Mouse (Mus musculus) right cerebral cortex, postnatal 4 days (tissue): ENCODE results near the gene Zfp750.
A peak's percentile ranks its signal among the peaks of the same experiment; 100 is the strongest.

Source experiments
- DNase-seq: peaks from one replicate; pipeline ENCODE4 v3.0.0-alpha.2; 2022

Zfp750 gene

GRCm38 (mm10) chr11:121519131-121519530 is at the start of gene Zfp750:
Gene Zfp750 (minus strand): TSS chr11:121519333.
- no peak for DNase-seq

GRCm38 (mm10) chr11:121564265-121564664 is 45.1 kb upstream of the Zfp750 start:
- DNase-seq = no peak

- DNase-seq = no peak
These were observed 44.2 kb upstream of the Zfp750 start for GRCm38 (mm10) chr11:121563312-121563711.

- no peak for DNase-seq
These were observed 41.1 kb upstream of the Zfp750 start for GRCm38 (mm10) chr11:121560294-121560663.

- no peak for DNase-seq
These were observed 40.6 kb upstream of the Zfp750 start for GRCm38 (mm10) chr11:121559527-121560293.

GRCm38 (mm10) chr11:121558522-121558921 is 39.4 kb upstream of the Zfp750 start:
- no peak for DNase-seq

- no peak for DNase-seq
These were observed 38.8 kb upstream of the Zfp750 start for GRCm38 (mm10) chr11:121557946-121558345.

DNA sequence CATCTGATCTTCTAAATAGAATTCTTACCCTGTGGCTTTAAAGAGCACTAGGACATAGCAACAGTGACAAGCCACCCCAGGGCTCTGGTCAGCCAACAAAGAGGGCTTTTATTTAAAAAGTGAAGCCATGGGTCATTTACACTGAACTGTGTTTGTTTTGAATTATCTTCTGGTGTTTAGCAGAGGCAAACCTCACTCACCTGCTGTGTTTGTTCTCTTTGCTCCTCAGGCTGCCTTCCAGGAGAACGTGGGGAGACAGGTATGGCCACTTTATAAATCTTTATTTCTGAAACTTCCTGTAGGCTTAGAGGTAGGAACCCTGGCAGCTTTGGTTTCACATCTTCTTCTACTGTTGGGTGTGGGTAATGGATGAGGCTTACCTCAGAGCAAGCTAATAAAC is 37.6 kb upstream of the Zfp750 start:
- DNase-seq = no peak

GRCm38 (mm10) chr11:121553458-121553857 is 34.3 kb upstream of the Zfp750 start:
- DNase-seq = no peak

GRCm38 (mm10) chr11:121552846-121553457 is 33.8 kb upstream of the Zfp750 start:
- no peak for DNase-seq

GRCm38 (mm10) chr11:121552167-121552566 is 33.0 kb upstream of the Zfp750 start:
- DNase-seq = peak; percentile 29

DNA sequence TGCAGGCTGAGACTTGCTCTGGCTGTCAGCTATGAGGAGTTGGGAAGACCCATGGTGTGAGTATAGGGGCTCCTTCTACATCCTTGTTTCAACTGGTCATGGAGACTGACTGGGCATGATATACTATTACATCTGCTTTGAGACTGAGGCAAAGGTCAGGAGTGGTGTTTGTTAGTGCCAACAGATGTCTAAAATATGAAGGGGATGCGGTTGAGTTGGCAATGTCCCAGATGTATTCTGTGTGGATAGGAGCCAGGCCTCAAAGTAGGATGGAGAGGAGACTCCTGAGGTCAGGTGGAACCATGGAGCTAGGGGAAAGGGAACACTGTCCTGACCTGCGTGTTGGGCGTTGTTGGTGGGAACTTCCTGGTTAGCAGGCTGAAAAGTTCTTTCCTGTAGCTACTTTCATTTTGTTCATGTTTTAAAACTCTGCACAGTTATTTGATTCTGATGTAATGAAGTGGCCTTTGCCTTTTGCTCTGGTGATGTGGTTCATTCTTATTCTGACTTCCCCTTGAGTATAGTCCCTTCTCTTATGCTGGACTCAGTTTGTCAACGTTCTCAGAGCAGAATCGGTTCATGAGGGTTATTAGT is 32.2 kb upstream of the Zfp750 start:
- DNase-seq = no peak

- no peak for DNase-seq
These were observed 30.9 kb upstream of the Zfp750 start for GRCm38 (mm10) chr11:121549843-121550647.

GRCm38 (mm10) chr11:121548996-121549842 is 30.1 kb upstream of the Zfp750 start:
- peak; percentile 38 for DNase-seq

- DNase-seq = no peak
These were observed 28.8 kb upstream of the Zfp750 start for GRCm38 (mm10) chr11:121547925-121548324.

- DNase-seq = no peak
These were observed 28.1 kb upstream of the Zfp750 start for GRCm38 (mm10) chr11:121547234-121547633.

- DNase-seq = no peak
These were observed 26.4 kb upstream of the Zfp750 start for GRCm38 (mm10) chr11:121545398-121546034.

- no peak for DNase-seq
These were observed 25.7 kb upstream of the Zfp750 start for GRCm38 (mm10) chr11:121544755-121545397.

DNA sequence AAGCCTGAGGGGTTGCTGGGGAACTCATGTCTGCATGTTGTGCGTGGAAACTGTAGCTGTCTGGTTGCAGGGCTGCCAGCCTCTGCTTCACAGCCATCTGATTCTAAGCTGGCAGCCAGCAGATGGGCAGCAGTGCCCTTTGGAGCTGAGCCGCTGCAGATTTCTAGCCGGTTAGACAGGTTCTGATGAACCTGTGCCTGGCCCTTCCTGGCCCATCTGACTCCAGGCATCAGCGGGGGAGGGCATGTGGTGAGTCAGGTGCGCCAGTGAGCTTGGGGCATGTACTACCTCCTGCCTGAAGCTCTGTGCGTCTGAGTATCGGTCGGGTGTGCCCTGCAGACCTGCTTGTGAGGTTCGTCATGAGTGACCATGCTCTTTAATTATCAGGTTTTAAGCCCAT is 24.8 kb upstream of the Zfp750 start:
- no peak for DNase-seq

- DNase-seq = no peak
These were observed 24.2 kb upstream of the Zfp750 start for GRCm38 (mm10) chr11:121543287-121543856.

- DNase-seq = no peak
These were observed 23.3 kb upstream of the Zfp750 start for GRCm38 (mm10) chr11:121542471-121542870.
